Comparison of ENCODE assay signal across 7 mouse cellular contexts in genomic region chr19:42146276-42147010, GRCm38 (mm10). TPM values are rescaled to one million over a fixed set of nuclear protein-coding genes. Genes with fewer than 3 reads are reported as not detected.
DNase-seq lines count a peak whose midpoint lies in the region; ATAC-seq and TF ChIP-seq lines count a peak whose summit lies in the region.

No protein-coding gene starts in this region.

- 79% methylated on average over 9 of the region's 9 CpGs for WGBS in lung, adult 2 months
- WGBS in heart, embryonic 12.5 days, result 90% methylated on average over 9 of the region's 9 CpGs
- WGBS in limb, embryonic 15.5 days, result 85% methylated on average over 9 of the region's 9 CpGs
- 87% methylated on average over 9 of the region's 9 CpGs for WGBS in stomach, embryonic 14.5 days

- DNase-seq in lung, adult 2 months, result no peak
- DNase-seq in lung, postnatal 4 days, result no peak
- DNase-seq in embryo, embryonic 10 days (ENCODE audit: low spot score), result no peak
- no peak for DNase-seq in urinary bladder, postnatal 36 days (ENCODE audit: low spot score in 2 of 2)

- H3K9me3 ChIP-seq in heart, embryonic 12.5 days (replicated peaks), result no peaks in the 10 kb centered on the region
- no peaks in the 10 kb centered on the region for H3K9me3 ChIP-seq in limb, embryonic 15.5 days
- H3K9me3 ChIP-seq in stomach, embryonic 14.5 days (ENCODE audit: control insufficient read depth, low read depth, low read length), result no peaks in the 10 kb centered on the region

- peaks cover 26% of the 10 kb centered on the region for H3K4me1 ChIP-seq in lung, adult 2 months (ENCODE audit: control insufficient read depth, insufficient read depth, low read length)
- H3K4me1 ChIP-seq in heart, embryonic 12.5 days (replicated peaks), result peaks cover 43% of the 10 kb centered on the region
- peaks cover 48% of the 10 kb centered on the region for H3K4me1 ChIP-seq in limb, embryonic 15.5 days
- peaks cover 30% of the 10 kb centered on the region for H3K4me1 ChIP-seq in stomach, embryonic 14.5 days (ENCODE audit: control insufficient read depth, insufficient read depth, low read length)

- peak overlapping the region; percentile 91; the same call in 1 of the 2 replicates for H3K9ac ChIP-seq in heart, embryonic 12.5 days
- no peak overlapping the region for H3K9ac ChIP-seq in limb, embryonic 15.5 days
- no peak overlapping the region for H3K9ac ChIP-seq in stomach, embryonic 14.5 days (replicated peaks; ENCODE audit: low read depth, low read length)

- no peak for ATAC-seq in heart, embryonic 12.5 days (ENCODE audit: insufficient number of reproducible peaks, low FRiP score)
- no peak for ATAC-seq in limb, embryonic 15.5 days (ENCODE audit: insufficient number of reproducible peaks, low FRiP score, low TSS enrichment, low read depth)
- no peak for ATAC-seq in stomach, embryonic 14.5 days (ENCODE audit: insufficient number of reproducible peaks, insufficient read depth, low FRiP score, low read depth)

- 0 out of 2 replicates have a peak, but pooled peaks have one; percentile 31 for TF ChIP-seq POLR2A in lung, adult 2 months (IDR thresholded peaks at IDR 0.05; ENCODE audit: borderline replicate concordance, extremely low read depth, low read depth, low read length)

- H3K27ac ChIP-seq in heart, embryonic 12.5 days (ENCODE audit: poor library complexity, severe bottlenecking), result peak overlapping the region; percentile 90
- peak overlapping the region; percentile 97 for H3K27ac ChIP-seq in limb, embryonic 15.5 days
- H3K27ac ChIP-seq in stomach, embryonic 14.5 days (ENCODE audit: low read length), result peak overlapping the region; percentile 85; the same call in 1 of the 2 replicates

- peak overlapping the region; percentile 91 for H3K4me2 ChIP-seq in heart, embryonic 12.5 days
- H3K4me2 ChIP-seq in limb, embryonic 15.5 days, result peak overlapping the region; percentile 82
- peak overlapping the region; percentile 90 for H3K4me2 ChIP-seq in stomach, embryonic 14.5 days (replicated peaks; ENCODE audit: low read depth, low read length)

- no peak overlapping the region for H3K4me3 ChIP-seq in lung, adult 2 months (replicated peaks; ENCODE audit: extremely low read depth, low read depth, low read length)
- no peak overlapping the region for H3K4me3 ChIP-seq in heart, embryonic 12.5 days
- peak overlapping the region; percentile 77; the same call in 1 of the 2 replicates for H3K4me3 ChIP-seq in limb, embryonic 15.5 days
- H3K4me3 ChIP-seq in stomach, embryonic 14.5 days (ENCODE audit: low read depth, low read length), result peak overlapping the region; percentile 72

- no peak for TF ChIP-seq CTCF in lung, adult 2 months (IDR thresholded peaks at IDR 0.05; ENCODE audit: insufficient read depth, low read length)

- peaks cover 9% of the 10 kb centered on the region for H3K36me3 ChIP-seq in heart, embryonic 12.5 days
- H3K36me3 ChIP-seq in limb, embryonic 15.5 days, result peaks cover 13% of the 10 kb centered on the region
- H3K36me3 ChIP-seq in stomach, embryonic 14.5 days (ENCODE audit: control insufficient read depth, insufficient read depth, low read length), result no peaks in the 10 kb centered on the region

- H3K27me3 ChIP-seq in heart, embryonic 12.5 days (replicated peaks), result no peaks in the 10 kb centered on the region
- H3K27me3 ChIP-seq in limb, embryonic 15.5 days, result no peaks in the 10 kb centered on the region
- H3K27me3 ChIP-seq in stomach, embryonic 14.5 days (ENCODE audit: control insufficient read depth, insufficient read depth, low read length), result no peaks in the 10 kb centered on the region

RNA-seq across cellular contexts. Expression of gene Marveld1, which starts 0.8 kb away (rescaled TPM):
- polyA plus RNA-seq in lung, adult 2 months (2012; rRNA removed), result 215 and 250 TPM in 2 replicates
- 16.1 and 19.9 TPM in 2 replicates for polyA plus RNA-seq in heart, embryonic 12.5 days (2016; fragmentation: Nextera tagmentation; extraction: Ambion mirVana)
- polyA plus RNA-seq in limb, embryonic 15.5 days (2015; fragmentation: Nextera tagmentation; extraction: Ambion mirVana), result 15.2 and 16.6 TPM in 2 replicates
- 13.2 and 15.6 TPM in 2 replicates for polyA plus RNA-seq in stomach, embryonic 14.5 days (2014; fragmentation: Nextera tagmentation; extraction: Ambion mirVana)

RNA-seq across cellular contexts. Expression of gene Zfyve27, which starts 17.3 kb away (rescaled TPM):
- 39.3 and 53.9 TPM in 2 replicates for polyA plus RNA-seq in lung, adult 2 months (2012; rRNA removed)
- polyA plus RNA-seq in heart, embryonic 12.5 days (2016; fragmentation: Nextera tagmentation; extraction: Ambion mirVana), result 27.2 and 27.7 TPM in 2 replicates
- 22.5 and 25.0 TPM in 2 replicates for polyA plus RNA-seq in limb, embryonic 15.5 days (2015; fragmentation: Nextera tagmentation; extraction: Ambion mirVana)
- 15.7 and 20.0 TPM in 2 replicates for polyA plus RNA-seq in stomach, embryonic 14.5 days (2014; fragmentation: Nextera tagmentation; extraction: Ambion mirVana)

RNA-seq across cellular contexts. Expression of gene Avpi1, which starts 17.6 kb away (rescaled TPM):
- 46.8 and 69.6 TPM in 2 replicates for polyA plus RNA-seq in lung, adult 2 months (2012; rRNA removed)
- 26.2 and 26.4 TPM in 2 replicates for polyA plus RNA-seq in heart, embryonic 12.5 days (2016; fragmentation: Nextera tagmentation; extraction: Ambion mirVana)
- 38.7 and 41.2 TPM in 2 replicates for polyA plus RNA-seq in limb, embryonic 15.5 days (2015; fragmentation: Nextera tagmentation; extraction: Ambion mirVana)
- 44.2 and 46.9 TPM in 2 replicates for polyA plus RNA-seq in stomach, embryonic 14.5 days (2014; fragmentation: Nextera tagmentation; extraction: Ambion mirVana)

RNA-seq across cellular contexts. Expression of gene Sfrp5, which starts 55.6 kb away (rescaled TPM):
- polyA plus RNA-seq in lung, adult 2 months (2012; rRNA removed), result 4.9 and 9.4 TPM in 2 replicates
- 5.4 and 5.9 TPM in 2 replicates for polyA plus RNA-seq in heart, embryonic 12.5 days (2016; fragmentation: Nextera tagmentation; extraction: Ambion mirVana)
- polyA plus RNA-seq in limb, embryonic 15.5 days (2015; fragmentation: Nextera tagmentation; extraction: Ambion mirVana), result 10.6 and 12.0 TPM in 2 replicates
- 11.1 and 13.0 TPM in 2 replicates for polyA plus RNA-seq in stomach, embryonic 14.5 days (2014; fragmentation: Nextera tagmentation; extraction: Ambion mirVana)

RNA-seq across cellular contexts. Expression of gene Pi4k2a, which starts 56.2 kb away (rescaled TPM):
- 29.1 and 34.8 TPM in 2 replicates for polyA plus RNA-seq in lung, adult 2 months (2012; rRNA removed)
- polyA plus RNA-seq in heart, embryonic 12.5 days (2016; fragmentation: Nextera tagmentation; extraction: Ambion mirVana), result 22.0 TPM in 2 replicates
- polyA plus RNA-seq in limb, embryonic 15.5 days (2015; fragmentation: Nextera tagmentation; extraction: Ambion mirVana), result 17.6 and 23.7 TPM in 2 replicates
- polyA plus RNA-seq in stomach, embryonic 14.5 days (2014; fragmentation: Nextera tagmentation; extraction: Ambion mirVana), result 17.2 and 22.7 TPM in 2 replicates

Comparison
In these comparisons a context has a peak if more than half of its experiments do, and no peak if none do; other contexts are left out.
1. H3K4me3 ChIP-seq: peak in limb, embryonic 15.5 days (single experiment) and stomach, embryonic 14.5 days (single experiment); none in lung, adult 2 months (single experiment) and heart, embryonic 12.5 days (single experiment).
2. RNA of gene Marveld1, which starts 0.8 kb away (polyA plus RNA-seq): 215 to 250 TPM in lung, adult 2 months; 16.1 to 19.9 TPM in heart, embryonic 12.5 days, 13.2 to 15.6 TPM in stomach, embryonic 14.5 days and 15.2 to 16.6 TPM in limb, embryonic 15.5 days; every median in the first group is over 10 times any median in the second.
3. Peak in every context shown above with its lines, with median percentiles within 50 percentile points of each other: H3K27ac ChIP-seq and H3K4me2 ChIP-seq.